Mouse (Mus musculus) adipocyte (in vitro differentiated cells): ENCODE measurements around the gene Gimap9.

Source experiments
- DNase-seq: peaks from one replicate; pipeline ENCODE4 v3.0.0-alpha.2; 2016; ENCODE audit warnings: low spot score

Gimap9 gene

DNA sequence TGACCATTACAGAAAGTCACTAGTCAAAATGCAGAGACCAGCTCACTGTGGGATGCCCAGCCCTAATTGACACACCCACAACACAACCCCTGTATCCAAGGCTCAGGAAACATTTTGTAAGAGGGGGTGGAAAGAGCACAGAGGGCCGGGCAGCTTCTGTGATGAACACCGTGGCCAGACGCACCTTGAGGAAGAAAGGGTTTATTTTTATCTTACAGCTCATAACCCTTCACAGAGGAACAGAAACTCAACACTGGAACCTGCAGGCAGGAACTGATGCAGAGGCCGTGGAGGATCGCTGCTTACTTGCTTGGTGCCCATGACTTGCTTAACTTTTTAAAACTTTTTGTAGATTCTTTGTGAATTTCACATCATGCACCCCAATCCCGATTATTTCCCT, 17.0 kb downstream of the Gimap9 start:
- DNase-seq, result no peak

DNA sequence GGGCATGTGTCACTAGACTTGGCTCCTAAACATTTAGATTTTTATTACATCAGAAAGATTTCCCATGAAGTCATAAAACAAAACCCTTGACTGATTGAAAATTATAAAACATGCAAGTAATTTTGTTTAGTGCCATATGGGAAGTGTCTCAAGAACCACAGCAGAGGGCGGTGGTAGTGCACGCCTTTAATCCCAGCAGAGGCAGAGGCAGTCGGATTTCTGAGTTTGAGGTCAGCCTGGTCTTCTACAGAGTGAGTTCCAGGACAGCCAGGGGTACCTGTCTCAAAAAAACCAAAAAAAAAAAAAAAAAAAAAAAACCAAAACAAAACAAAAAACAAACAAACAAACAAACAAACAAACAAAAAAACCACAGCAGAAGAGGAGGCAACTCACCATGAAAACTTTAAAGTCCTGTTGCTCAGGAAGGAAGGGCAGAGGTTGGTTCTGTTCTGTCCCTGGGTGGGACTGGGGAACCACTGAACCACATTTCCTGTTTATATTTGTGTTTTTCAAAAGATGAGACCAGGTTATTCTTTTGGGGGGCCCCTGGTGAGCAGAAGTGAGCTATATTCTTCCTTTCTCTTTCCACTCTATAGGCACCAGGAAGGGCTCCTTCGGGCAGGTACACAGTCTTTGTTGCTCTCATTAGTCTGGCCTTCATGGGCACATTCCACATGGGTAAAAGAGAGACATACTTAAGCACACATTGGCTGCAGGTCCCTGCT, 21.1 kb downstream of the Gimap9 start:
- DNase-seq, result no peak

DNA sequence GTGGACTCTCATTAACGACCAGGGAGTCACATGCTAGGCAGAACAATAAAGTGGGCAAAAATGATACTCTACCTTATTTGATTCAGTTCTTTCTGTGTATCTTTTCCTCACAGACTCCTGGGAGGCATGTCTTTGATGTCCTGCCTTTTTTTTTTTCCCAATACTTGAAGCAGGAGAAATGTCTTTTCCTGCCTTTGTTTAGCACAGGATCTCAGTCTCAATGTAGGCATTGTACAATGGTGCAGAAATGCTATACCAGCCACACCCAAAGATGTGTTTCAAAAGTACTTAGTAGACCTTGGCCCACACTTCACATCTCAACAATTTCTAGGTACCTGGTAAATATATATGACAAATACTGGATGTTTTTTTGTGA, 21.6 kb downstream of the Gimap9 start:
- no peak for DNase-seq

DNA sequence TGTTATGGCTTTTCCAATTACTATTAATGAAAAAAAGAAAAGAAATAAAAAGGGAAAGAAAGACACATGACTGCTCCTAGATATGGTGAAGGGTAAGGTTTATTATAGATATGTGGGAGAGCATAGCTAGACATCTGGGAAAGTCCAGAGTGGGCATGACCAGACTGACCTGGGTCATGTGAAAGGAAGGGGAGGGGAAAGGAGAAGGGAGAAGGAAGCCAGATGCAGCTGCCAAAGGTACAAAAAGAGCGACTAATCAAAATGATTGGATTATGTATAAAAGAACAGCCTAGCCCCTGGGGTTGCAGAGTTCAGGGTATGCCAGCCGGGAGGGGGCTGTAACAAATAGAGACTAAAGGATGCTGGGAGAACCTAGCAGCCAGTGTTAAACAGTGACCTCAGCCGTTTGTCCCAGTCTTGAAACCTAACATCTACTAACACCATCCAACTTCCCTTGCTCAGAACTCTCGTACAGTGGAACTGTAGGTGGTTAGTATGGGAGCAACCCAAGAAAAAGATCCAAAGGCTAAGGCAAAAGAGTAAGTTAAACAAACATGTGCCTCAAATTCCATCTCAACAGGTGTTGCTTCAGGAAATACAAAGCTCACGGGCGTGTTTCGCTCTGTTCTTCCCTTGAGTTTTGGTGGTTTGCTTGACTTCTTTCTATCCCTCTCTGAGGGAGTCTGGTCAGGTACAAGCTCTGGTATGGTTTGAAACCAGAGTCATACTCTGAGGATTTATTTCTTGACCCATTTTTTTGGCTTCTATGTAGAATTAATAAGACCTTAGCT, 22.3 kb downstream of the Gimap9 start:
- no peak for DNase-seq

DNA sequence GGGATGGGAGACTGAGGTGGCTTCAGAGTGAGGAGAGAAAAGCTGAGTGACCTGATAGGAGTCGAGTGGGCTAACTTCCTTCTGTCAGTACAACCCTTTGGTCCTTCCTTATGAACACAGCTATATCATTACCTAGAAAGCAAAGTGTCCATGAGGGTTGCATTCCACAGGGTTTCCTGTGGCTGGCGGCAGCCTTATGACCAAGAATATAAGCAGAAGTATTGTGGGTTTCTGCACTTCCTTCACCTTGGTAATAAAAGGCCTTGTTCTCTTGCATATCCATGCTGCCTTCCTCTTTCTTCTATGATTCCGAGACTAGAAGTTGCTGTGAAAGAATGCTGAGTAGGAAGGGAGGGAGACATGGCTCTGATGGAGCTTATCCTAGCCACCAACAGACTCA, 23.0 kb downstream of the Gimap9 start:
- DNase-seq, result no peak

DNA sequence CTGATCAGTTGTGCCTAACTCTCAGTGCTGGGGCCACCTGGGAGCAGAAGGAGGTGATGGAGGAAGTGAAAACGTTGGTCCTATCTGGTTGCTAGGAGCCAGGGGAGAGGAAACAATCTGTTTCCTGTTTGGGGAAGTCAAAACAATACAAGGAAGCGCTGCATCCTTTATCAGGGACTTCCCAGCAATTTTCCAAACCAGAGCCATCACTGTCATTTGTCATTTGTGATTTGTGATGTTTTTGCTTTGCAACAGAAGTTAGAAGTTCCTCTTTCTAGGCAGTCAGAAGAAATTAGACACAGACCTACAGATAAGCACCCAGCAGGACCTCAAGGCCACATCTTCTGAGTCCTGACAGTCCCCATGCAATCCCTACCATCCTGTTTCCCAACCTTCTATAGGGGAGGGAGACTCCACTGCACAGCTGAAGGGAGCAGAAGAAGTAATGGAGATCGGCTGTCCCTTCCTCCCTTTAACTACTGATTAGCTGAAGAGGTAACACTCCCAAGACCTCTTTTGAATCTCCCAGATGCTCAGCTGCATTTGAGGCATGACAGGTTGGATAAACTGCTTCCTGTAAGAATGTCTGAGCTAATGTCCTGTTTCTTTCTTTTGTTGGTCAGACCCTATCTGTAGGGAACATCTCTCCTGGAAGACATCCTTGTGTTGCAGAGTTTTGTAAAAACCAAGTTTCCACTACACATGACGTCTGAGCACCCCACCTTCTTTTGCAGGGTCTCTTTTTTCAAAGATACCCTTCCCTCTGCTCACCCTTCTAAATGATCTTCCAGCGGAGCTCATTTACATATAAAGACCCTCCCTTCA, 24.5 kb downstream of the Gimap9 start:
- no peak for DNase-seq

DNA sequence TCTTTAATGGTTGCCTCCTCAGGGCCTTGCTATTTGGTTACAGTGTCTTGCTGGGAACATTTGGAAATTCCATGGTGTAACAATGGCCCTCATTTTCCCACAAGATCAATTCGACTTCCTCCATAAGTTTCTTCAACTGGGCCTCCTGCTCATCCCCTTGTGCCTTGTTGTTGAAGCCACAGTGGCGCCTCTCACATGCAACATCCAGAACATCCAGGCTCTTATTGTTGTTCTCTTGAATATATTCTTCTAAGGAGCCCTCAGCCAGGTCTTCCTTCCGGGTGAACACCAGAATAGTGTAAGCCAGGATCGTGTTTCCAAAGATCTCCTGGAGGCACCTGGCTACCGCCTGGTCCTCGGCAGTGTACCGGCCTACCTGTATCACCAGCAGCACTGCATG, 26.2 kb downstream of the Gimap9 start:
- no peak for DNase-seq

DNA sequence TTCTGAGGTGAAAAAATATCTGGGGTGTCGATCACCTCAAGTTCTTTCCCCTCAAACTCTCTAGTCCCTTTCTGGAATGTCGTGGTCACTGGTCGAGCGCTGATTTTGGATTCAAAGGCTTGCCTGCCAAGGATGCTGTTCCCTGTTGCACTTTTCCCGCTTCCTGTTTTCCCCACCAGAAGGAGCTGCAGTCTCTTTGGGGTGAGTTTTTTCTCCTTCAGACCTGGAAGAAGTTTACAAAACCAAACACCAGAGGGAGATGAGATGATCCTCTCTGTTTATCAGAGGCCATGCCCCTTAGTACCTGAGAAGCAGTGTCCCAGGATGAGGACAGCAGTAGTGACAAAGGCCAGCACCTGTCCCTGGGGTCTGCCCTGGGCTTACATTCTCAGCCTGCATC, 26.7 kb downstream of the Gimap9 start:
- DNase-seq, result no peak

DNA sequence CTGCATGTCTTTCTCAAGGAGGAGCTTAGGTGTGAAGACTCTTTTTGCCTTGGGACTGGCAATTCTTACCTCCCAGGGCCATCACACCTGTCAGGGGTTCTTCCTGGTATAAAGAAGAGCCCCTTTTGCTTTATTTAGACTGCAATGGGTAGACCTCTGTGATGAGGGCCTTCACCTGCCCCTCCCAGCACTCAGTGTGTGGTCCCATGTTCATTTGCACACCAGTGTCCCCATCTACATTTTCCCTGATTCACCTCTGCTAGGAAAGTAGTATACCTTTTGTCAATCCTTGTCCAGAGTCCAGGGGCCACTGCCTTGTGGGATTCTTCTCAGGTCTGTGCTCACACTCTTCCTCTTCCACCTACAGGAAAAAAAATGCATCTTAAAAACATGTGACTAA, 28.2 kb downstream of the Gimap9 start:
- DNase-seq, result no peak

DNA sequence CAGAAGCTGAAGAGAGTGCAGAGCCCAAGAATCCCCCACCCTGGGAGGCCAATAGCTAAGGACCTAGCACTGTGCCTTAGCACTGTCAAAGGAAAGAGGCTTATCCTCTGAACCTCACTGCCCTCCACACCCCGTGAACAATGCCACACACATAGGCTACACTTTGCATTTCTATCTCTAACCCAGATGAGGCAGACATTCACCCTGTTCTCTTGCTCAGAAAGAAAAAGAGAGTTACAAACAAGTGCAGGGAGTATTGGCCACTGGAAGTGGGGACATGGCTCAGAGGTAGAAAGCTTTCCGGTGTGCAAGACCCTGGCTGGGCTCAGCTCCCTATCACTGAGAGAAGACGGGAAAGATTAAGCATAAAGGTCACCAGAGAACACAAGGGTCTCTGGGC, 30.2 kb downstream of the Gimap9 start:
- no peak for DNase-seq

DNA sequence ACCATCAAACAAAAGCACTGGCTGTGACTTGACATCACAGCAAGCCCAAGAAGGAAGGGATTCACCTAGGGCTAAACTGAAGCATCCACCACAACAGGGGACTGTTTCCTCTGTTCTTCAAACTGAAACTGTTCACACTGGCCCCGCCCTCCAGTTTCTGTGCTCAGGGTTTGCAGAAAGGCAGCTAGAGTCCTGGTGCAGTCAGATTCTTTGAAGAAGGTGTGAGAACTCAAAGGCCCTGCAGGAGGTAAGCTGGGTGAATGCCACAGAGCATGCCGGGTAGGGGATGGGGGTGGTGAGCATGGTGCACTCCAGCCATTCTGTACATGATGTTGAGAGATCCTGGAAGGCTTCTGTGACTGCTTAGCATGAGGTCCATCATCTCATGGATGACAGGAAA, 42.5 kb downstream of the Gimap9 start, which contains the start of the genes Gm28053 and Gimap7:
Gene Gm28053, plus strand, starts transcription at position 153 of the 400 bp plus-strand sequence.
Gene Gimap7, plus strand, starts transcription at position 167 of the 400 bp plus-strand sequence.
- no peak for DNase-seq

DNA sequence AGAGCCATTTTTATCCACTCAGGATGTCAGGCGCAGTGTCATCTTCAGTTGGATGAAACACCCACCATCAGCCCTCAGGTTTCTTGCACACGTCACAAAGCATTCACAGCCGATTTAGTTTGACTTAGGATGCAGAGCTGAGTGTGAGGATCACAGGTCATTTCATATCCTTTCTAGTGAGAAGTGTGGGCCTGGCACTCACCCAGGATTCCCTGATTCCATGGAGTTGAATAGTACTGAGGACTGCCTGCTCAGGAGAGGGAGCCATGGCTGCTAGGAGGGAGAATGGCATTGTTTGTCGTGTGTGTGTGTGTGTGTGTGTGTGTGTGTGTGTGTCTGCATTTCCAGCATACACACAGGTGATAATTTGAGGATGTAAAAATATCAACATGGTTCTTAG, 44.4 kb downstream of the Gimap9 start:
- DNase-seq, result no peak

DNA sequence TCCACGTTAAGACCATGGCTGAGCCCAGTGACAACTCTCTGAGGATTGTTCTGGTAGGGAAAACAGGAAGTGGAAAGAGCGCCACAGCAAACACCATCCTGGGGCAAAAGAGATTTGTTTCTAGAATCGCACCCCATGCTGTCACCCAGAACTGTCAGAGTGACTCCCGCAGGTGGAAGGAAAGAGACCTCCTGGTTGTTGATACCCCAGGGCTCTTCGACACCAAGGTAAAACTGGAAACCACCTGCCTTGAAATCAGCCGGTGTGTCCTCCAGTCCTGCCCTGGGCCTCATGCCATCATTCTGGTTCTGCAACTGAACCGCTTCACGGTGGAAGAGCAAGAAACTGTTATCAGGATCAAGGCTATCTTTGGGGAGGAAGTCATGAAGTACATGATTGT, 47.5 kb downstream of the Gimap9 start:
- DNase-seq, result no peak

DNA sequence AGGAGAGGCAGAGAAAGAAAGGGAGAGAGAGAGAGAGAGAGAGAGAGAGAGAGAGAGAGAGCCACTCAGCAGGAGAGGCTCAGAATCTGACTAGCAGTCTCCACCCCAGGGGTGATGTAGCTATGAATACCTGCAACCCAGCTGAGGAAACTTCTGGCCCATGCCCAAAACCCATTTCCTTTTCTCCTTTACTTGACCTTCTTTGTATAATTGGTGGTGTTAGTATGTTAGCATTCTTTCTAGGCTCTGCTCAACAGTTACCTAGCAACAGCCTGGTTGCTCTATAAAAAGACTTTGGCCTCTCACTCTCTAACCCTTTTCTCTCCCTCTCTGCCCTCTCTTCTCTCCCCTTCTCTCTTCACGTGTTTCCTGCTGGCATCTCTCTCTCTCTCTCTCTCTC, 49.5 kb downstream of the Gimap9 start:
- DNase-seq, result no peak

DNA sequence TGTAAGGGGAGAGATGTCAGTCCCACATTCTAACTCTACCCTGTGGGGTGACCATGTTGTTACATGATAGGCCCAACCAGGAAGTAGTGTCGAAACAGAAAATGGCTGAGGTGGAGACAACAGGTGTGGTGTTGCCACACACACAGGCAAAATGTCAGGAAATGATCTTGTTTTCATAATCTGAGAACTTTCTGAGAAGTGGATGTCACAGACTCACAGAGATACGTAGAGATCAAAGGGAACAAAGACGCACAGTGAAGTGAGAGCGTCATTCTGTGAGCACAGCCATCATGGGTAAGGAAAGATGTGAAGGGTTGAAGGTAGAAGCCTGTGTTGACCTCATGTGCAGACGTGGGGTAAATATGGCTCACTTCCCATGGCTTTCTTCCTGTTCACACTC, 51.8 kb downstream of the Gimap9 start:
- DNase-seq, result no peak
